In genomic region chr9:35574416-35574815, GRCm38 (mm10) we compare ENCODE assay signal across 11 mouse cellular contexts. TPM values are rescaled to one million over a fixed set of nuclear protein-coding genes. Genes with fewer than 3 reads are reported as not detected.
A peak's percentile ranks its signal among the peaks of the same experiment; 100 is the strongest.
DNase-seq lines count a peak whose midpoint lies in the region; ATAC-seq and TF ChIP-seq lines count a peak whose summit lies in the region.
"Had no signal": no experiment of that assay in that cellular context is flagged by ENCODE, and none has a peak within 500 bp of the region (broad histone marks: within the 10 kb centered on the region; RNA-seq: fewer than 3 reads in every experiment).

No protein-coding gene starts in this region.

- WGBS in heart, embryonic 12.5 days, result 4% methylated on average over 32 of the region's 32 CpGs
- 4% methylated on average over 31 of the region's 32 CpGs for WGBS in hindbrain, embryonic 11.5 days
- 4% methylated on average over 32 of the region's 32 CpGs for WGBS in midbrain, embryonic 14.5 days

- no peak for TF ChIP-seq CTCF in gastrocnemius, adult 2 months (IDR thresholded peaks at IDR 0.05)

- H3K4me3 ChIP-seq in heart, embryonic 12.5 days, result peak overlapping the region; percentile 38
- peak overlapping the region; percentile 56 to 68; a peak in 3 of 4 replicates for H3K4me3 ChIP-seq in ES-E14 (ENCODE audit: insufficient read depth in 1 of 2, low read depth in 1 of 2, low read length in 2 of 2, poor library complexity in 1 of 2, severe bottlenecking in 1 of 2)
- peak overlapping the region; percentile 21 for H3K4me3 ChIP-seq in hindbrain, embryonic 11.5 days (ENCODE audit: low read depth, low read length)
- peak overlapping the region; percentile 29 for H3K4me3 ChIP-seq in midbrain, embryonic 14.5 days (replicated peaks; ENCODE audit: low read depth, low read length)
- no peak overlapping the region for H3K4me3 ChIP-seq in gastrocnemius, adult 2 months

- peak overlapping the region; percentile 73 for H3K4me2 ChIP-seq in heart, embryonic 12.5 days
- peak overlapping the region; percentile 42 for H3K4me2 ChIP-seq in hindbrain, embryonic 11.5 days (replicated peaks; ENCODE audit: low read depth, low read length)
- peak overlapping the region; percentile 57 for H3K4me2 ChIP-seq in midbrain, embryonic 14.5 days (ENCODE audit: low read length)

- no peak overlapping the region for H3K27ac ChIP-seq in heart, embryonic 12.5 days (ENCODE audit: poor library complexity, severe bottlenecking)
- H3K27ac ChIP-seq in ES-E14 (ENCODE audit: insufficient read depth, low read depth, low read length, poor library complexity, severe bottlenecking), result no peak overlapping the region
- H3K27ac ChIP-seq in hindbrain, embryonic 11.5 days (ENCODE audit: low read depth, low read length), result no peak overlapping the region
- H3K27ac ChIP-seq in midbrain, embryonic 14.5 days (replicated peaks; ENCODE audit: low read depth, low read length), result no peak overlapping the region
- H3K27ac ChIP-seq in gastrocnemius, adult 2 months, result no peak overlapping the region

- H3K9ac ChIP-seq in heart, embryonic 12.5 days, result peak overlapping the region; percentile 29; the same call in 1 of the 2 replicates
- peak overlapping the region; percentile 42; the same call in 1 of the 2 replicates for H3K9ac ChIP-seq in ES-E14 (ENCODE audit: insufficient read depth, low read depth, low read length, poor library complexity, severe bottlenecking)
- H3K9ac ChIP-seq in hindbrain, embryonic 11.5 days (ENCODE audit: low read depth, low read length), result peak overlapping the region; percentile 31; the same call in 1 of the 2 replicates
- 0 out of 2 replicates have a peak overlapping the region, but pooled peaks have one; percentile 17 for H3K9ac ChIP-seq in midbrain, embryonic 14.5 days (replicated peaks; ENCODE audit: low read length)

- ATAC-seq in heart, embryonic 12.5 days (ENCODE audit: insufficient number of reproducible peaks, low FRiP score), result no peak
- no peak for ATAC-seq in hindbrain, embryonic 11.5 days (ENCODE audit: low FRiP score)
- no peak for ATAC-seq in midbrain, embryonic 14.5 days (ENCODE audit: low FRiP score, low TSS enrichment)

- H3K4me1 ChIP-seq in heart, embryonic 12.5 days (replicated peaks), result peaks cover 6% of the 10 kb centered on the region
- H3K4me1 ChIP-seq in ES-E14 (ENCODE audit: control insufficient read depth in 2 of 2, insufficient read depth in 2 of 2, low read length in 2 of 2, poor library complexity in 1 of 2), result peaks cover 0 to 3% of the 10 kb centered on the region in 2 experiments; a peak in 1 of 4 replicates
- H3K4me1 ChIP-seq in hindbrain, embryonic 11.5 days (replicated peaks; ENCODE audit: control insufficient read depth, insufficient read depth, low read length), result no peaks in the 10 kb centered on the region
- H3K4me1 ChIP-seq in midbrain, embryonic 14.5 days (ENCODE audit: control insufficient read depth, insufficient read depth, low read length), result no peaks in the 10 kb centered on the region

- no peaks in the 10 kb centered on the region for H3K36me3 ChIP-seq in heart, embryonic 12.5 days
- H3K36me3 ChIP-seq in ES-E14 (ENCODE audit: control insufficient read depth, insufficient read depth, low read length, poor library complexity, severe bottlenecking), result no peaks in the 10 kb centered on the region
- H3K36me3 ChIP-seq in hindbrain, embryonic 11.5 days (ENCODE audit: control insufficient read depth, insufficient read depth, low read length), result no peaks in the 10 kb centered on the region
- no peaks in the 10 kb centered on the region for H3K36me3 ChIP-seq in midbrain, embryonic 14.5 days (ENCODE audit: control insufficient read depth, insufficient read depth, low read length)

- peaks cover 10% of the 10 kb centered on the region for H3K27me3 ChIP-seq in heart, embryonic 12.5 days (replicated peaks)
- H3K27me3 ChIP-seq in hindbrain, embryonic 11.5 days (ENCODE audit: control insufficient read depth, insufficient read depth, low read length), result peaks cover 2% of the 10 kb centered on the region; the same call in 1 of the 2 replicates
- no peaks in the 10 kb centered on the region for H3K27me3 ChIP-seq in midbrain, embryonic 14.5 days (ENCODE audit: control insufficient read depth, insufficient read depth, low read length)

- DNase-seq in heart, postnatal 14 days, result no peak
- DNase-seq in ES-E14 (ENCODE audit: low read depth, low spot score), result no peak
- peak; percentile 27 for DNase-seq in hindbrain, embryonic 11.5 days (ENCODE audit: low spot score)
- no peak for DNase-seq in midbrain, embryonic 14.5 days
- no peak for DNase-seq in Muller cell, postnatal 12 days (ENCODE audit: inconsistent ontology term)
- no peak for DNase-seq in gastrocnemius, adult 2 months
- DNase-seq in layer of hippocampus, postnatal 25 days (ENCODE audit: extremely low spot score in 1 of 2, low spot score in 1 of 2), result no peak
- DNase-seq: gastrocnemius, postnatal 36 days had no signal

- intact Hi-C loops in heart, postnatal 14 days (cut with DNase I), result no loop called here
- intact Hi-C loops in gastrocnemius, adult 2 months (cut with DNase I), result no loop called here

- in situ Hi-C loops in ES-E14 (cut with MboI; ENCODE audit: low sequenced_read_pairs in 2 of 2, unreplicated experiment in 2 of 2), result no loop called here

- H3K9me3 ChIP-seq in heart, embryonic 12.5 days (replicated peaks), result no peaks in the 10 kb centered on the region
- no peaks in the 10 kb centered on the region for H3K9me3 ChIP-seq in ES-E14 (ENCODE audit: control insufficient read depth, insufficient read depth, low read depth, low read length)
- no peaks in the 10 kb centered on the region for H3K9me3 ChIP-seq in hindbrain, embryonic 11.5 days (ENCODE audit: control insufficient read depth, low read length)
- no peaks in the 10 kb centered on the region for H3K9me3 ChIP-seq in midbrain, embryonic 14.5 days (ENCODE audit: control insufficient read depth, low read length)

TF ChIP-seq in ES-E14, 5 proteins besides CTCF, POLR2A, EP300 and RAD21:
- TF ChIP-seq HCFC1 (IDR thresholded peaks at IDR 0.05; ENCODE audit: borderline replicate concordance, insufficient read depth, low read length) (no peak), MAFK (IDR thresholded peaks at IDR 0.05; ENCODE audit: insufficient read depth, low read depth, low read length) (no peak), ZNF384 (IDR thresholded peaks at IDR 0.05; ENCODE audit: low read depth, low read length) (no peak), ZC3H11A (IDR thresholded peaks at IDR 0.05; ENCODE audit: borderline replicate concordance, low read depth, low read length) (no peak), CHD2 (IDR thresholded peaks at IDR 0.05; ENCODE audit: low read depth, low read length) (no peak)

RNA-seq across cellular contexts. Expression of gene Hyls1, which starts 4.2 kb away (rescaled TPM):
- polyA plus RNA-seq in heart, embryonic 12.5 days (2016; fragmentation: Nextera tagmentation; extraction: Ambion mirVana), result 13.6 and 14.9 TPM in 2 replicates
- total RNA-seq in heart, postnatal 14 days (2021), result 1 to 10 TPM; 2.8 to 3.0 TPM
- total RNA-seq in ES-E14 (2012; rRNA removed), result 14.6 and 17.6 TPM in 2 replicates
- polyA plus RNA-seq in hindbrain, embryonic 11.5 days (2014; fragmentation: Nextera tagmentation; extraction: Ambion mirVana), result 29.9 and 32.4 TPM in 2 replicates
- 16.4 and 21.3 TPM in 2 replicates for polyA plus RNA-seq in midbrain, embryonic 14.5 days (2014; fragmentation: Nextera tagmentation; extraction: Ambion mirVana)
- total RNA-seq in gastrocnemius, adult 2 months (2021), result 1 to 10 TPM; 1.2 to 1.3 TPM
- 10 to 100 TPM; 12.9 to 13.1 TPM for total RNA-seq in layer of hippocampus, postnatal 25 days (2021)

RNA-seq across cellular contexts. Expression of gene Pate2, which starts 4.3 kb away (rescaled TPM):
- polyA plus RNA-seq in heart, embryonic 12.5 days (2016; fragmentation: Nextera tagmentation; extraction: Ambion mirVana), result 0.45 and 0.66 TPM in 2 replicates
- not detected for total RNA-seq in heart, postnatal 14 days (2021)
- 1.2 and 1.6 TPM in 2 replicates for total RNA-seq in ES-E14 (2012; rRNA removed)
- 0.64 and 1.3 TPM in 2 replicates for polyA plus RNA-seq in hindbrain, embryonic 11.5 days (2014; fragmentation: Nextera tagmentation; extraction: Ambion mirVana)
- polyA plus RNA-seq in midbrain, embryonic 14.5 days (2014; fragmentation: Nextera tagmentation; extraction: Ambion mirVana), result 0.62 and 0.74 TPM in 2 replicates
- total RNA-seq in gastrocnemius, adult 2 months (2021), result not detected
- total RNA-seq in layer of hippocampus, postnatal 25 days (2021), result 1 to 10 TPM in 1 of 2 experiments, under 1 TPM in 1; 0.62 to 1.5 TPM
- total RNA-seq: gastrocnemius, postnatal 36 days had no signal

RNA-seq across cellular contexts. Expression of gene Pus3, which starts 16.0 kb away (rescaled TPM):
- 12.3 and 14.0 TPM in 2 replicates for polyA plus RNA-seq in heart, embryonic 12.5 days (2016; fragmentation: Nextera tagmentation; extraction: Ambion mirVana)
- total RNA-seq in heart, postnatal 14 days (2021), result 1 to 10 TPM; 7.1 to 7.9 TPM
- total RNA-seq in ES-E14 (2012; rRNA removed), result 20.6 and 25.6 TPM in 2 replicates
- 19.6 and 25.5 TPM in 2 replicates for polyA plus RNA-seq in hindbrain, embryonic 11.5 days (2014; fragmentation: Nextera tagmentation; extraction: Ambion mirVana)
- polyA plus RNA-seq in midbrain, embryonic 14.5 days (2014; fragmentation: Nextera tagmentation; extraction: Ambion mirVana), result 16.5 and 18.8 TPM in 2 replicates
- 1 to 10 TPM; 9.0 to 9.1 TPM for total RNA-seq in gastrocnemius, adult 2 months (2021)
- total RNA-seq in layer of hippocampus, postnatal 25 days (2021), result 10 to 100 TPM; 11.3 to 12.0 TPM

RNA-seq across cellular contexts. Expression of gene Ddx25, which starts 16.1 kb away (rescaled TPM):
- 1.7 and 2.0 TPM in 2 replicates for polyA plus RNA-seq in heart, embryonic 12.5 days (2016; fragmentation: Nextera tagmentation; extraction: Ambion mirVana)
- total RNA-seq in heart, postnatal 14 days (2021), result not detected
- total RNA-seq in ES-E14 (2012; rRNA removed), result 1.6 and 1.8 TPM in 2 replicates
- polyA plus RNA-seq in hindbrain, embryonic 11.5 days (2014; fragmentation: Nextera tagmentation; extraction: Ambion mirVana), result 9.7 and 10.0 TPM in 2 replicates
- polyA plus RNA-seq in midbrain, embryonic 14.5 days (2014; fragmentation: Nextera tagmentation; extraction: Ambion mirVana), result 27.2 and 32.4 TPM in 2 replicates
- not detected for total RNA-seq in gastrocnemius, adult 2 months (2021)
- total RNA-seq in layer of hippocampus, postnatal 25 days (2021), result 10 to 100 TPM; 14.1 to 14.9 TPM
- total RNA-seq: gastrocnemius, postnatal 36 days had no signal

RNA-seq across cellular contexts. Expression of gene Pate4, which starts 37.3 kb away (rescaled TPM):
- polyA plus RNA-seq in heart, embryonic 12.5 days (2016; fragmentation: Nextera tagmentation; extraction: Ambion mirVana), result not detected in 2 replicates
- not detected for total RNA-seq in heart, postnatal 14 days (2021)
- not detected in 2 replicates for total RNA-seq in ES-E14 (2012; rRNA removed)
- polyA plus RNA-seq in hindbrain, embryonic 11.5 days (2014; fragmentation: Nextera tagmentation; extraction: Ambion mirVana), result not detected in 2 replicates
- not detected in 2 replicates for polyA plus RNA-seq in midbrain, embryonic 14.5 days (2014; fragmentation: Nextera tagmentation; extraction: Ambion mirVana)
- total RNA-seq in gastrocnemius, adult 2 months (2021), result not detected
- not detected for total RNA-seq in layer of hippocampus, postnatal 25 days (2021)
- total RNA-seq: gastrocnemius, postnatal 36 days had no signal
- polyA plus RNA-seq: C2C12; spleen, adult 2 months had no signal
